Mouse (Mus musculus) small intestine, adult 2 months (tissue): ENCODE measurements around the gene Gm8994.

Experiments used
- CTCF ChIP-seq: fragments of 200-500 bp; IDR thresholded peaks from 2 replicates; pipeline ENCODE4 v1.5.1; 2012; ENCODE audit warnings: low read depth, mild to moderate bottlenecking, control low read depth, inconsistent platforms, low read length, moderate library complexity, mixed read lengths; ENCODE audit not compliant: insufficient replicate concordance, insufficient read length; ENCODE audit errors: extremely low read depth
- POLR2A ChIP-seq: fragments of 200-500 bp; IDR thresholded peaks from 2 replicates; pipeline ENCODE4 v1.6.1; 2012; ENCODE audit warnings: low read depth, mild to moderate bottlenecking, control low read depth, inconsistent platforms, low read length, moderate library complexity

GRCm38 (mm10) chr6:136291424-136291823 lies 35.9 kb upstream of the Gm8994 start:
- no peak for TF ChIP-seq CTCF
- no peak for TF ChIP-seq POLR2A
